Mouse (Mus musculus) thymus, adult 2 months (tissue): ENCODE measurements around the gene Maml3. TPM values are rescaled to one million over a fixed set of nuclear protein-coding genes. Genes with fewer than 3 reads are reported as not detected.

Experiments used
- DNase-seq: peaks from one replicate; pipeline ENCODE4 v3.0.0; 2021
- H3K27ac ChIP-seq: fragments of 200-500 bp; 2 replicates; pipeline ENCODE4 v1.5.1; 2012; ENCODE audit warnings: low read length, control low read depth; ENCODE audit not compliant: control insufficient read depth, insufficient read depth
- H3K27me3 ChIP-seq: fragments of 200-500 bp; 2 replicates; pipeline ENCODE4 v1.6.1; 2012; ENCODE audit warnings: mild to moderate bottlenecking, low read length, moderate library complexity, mixed read lengths; ENCODE audit not compliant: control insufficient read depth, insufficient read depth
- H3K36me3 ChIP-seq: fragments of 200-500 bp; 2 replicates; pipeline ENCODE4 v1.6.1; 2012; ENCODE audit warnings: mild to moderate bottlenecking, low read length, moderate library complexity; ENCODE audit not compliant: control insufficient read depth, insufficient read depth
- H3K4me1 ChIP-seq: fragments of 200-500 bp; replicated peaks from 2 replicates; pipeline ENCODE4 v1.6.1; 2012; ENCODE audit warnings: low read length; ENCODE audit not compliant: control insufficient read depth, insufficient read depth
- H3K4me3 ChIP-seq: fragments of 200-500 bp; 2 replicates; pipeline ENCODE4 v1.5.1; 2012; ENCODE audit warnings: mild to moderate bottlenecking, low read length, control low read depth, moderate library complexity; ENCODE audit not compliant: control insufficient read depth, insufficient read depth
- CTCF ChIP-seq: fragments of 200-500 bp; IDR thresholded peaks from 2 replicates; pipeline ENCODE4 v1.5.1; 2012; ENCODE audit warnings: mild to moderate bottlenecking, control low read depth, low read length, moderate library complexity, borderline replicate concordance; ENCODE audit not compliant: control insufficient read depth, poor library complexity, insufficient read depth; ENCODE audit errors: extremely low read depth
- POLR2A ChIP-seq: fragments of 200-500 bp; IDR thresholded peaks from 2 replicates; pipeline ENCODE4 v1.6.1; 2012; ENCODE audit warnings: mild to moderate bottlenecking, low read length, control low read depth, moderate library complexity; ENCODE audit not compliant: control insufficient read depth, poor library complexity, insufficient read depth; ENCODE audit errors: extremely low read depth
- WGBS: fragments of 180-500 bp; shearing (Covaris S2); methylation state at CpG from one replicate; pipeline ENCODE4 v1.1.7; 2018; 5-methylcytosine and 5-hydroxymethylcytosine counted together
- polyA plus RNA-seq: library from polyadenylated mRNA; depleted of rRNA; stranded (reverse); fragments of >200 nt; gene quantifications from 2 replicates; pipeline ENCODE4 v1.2.3, GENCODE M21; 2012

The Maml3 gene
- polyA plus RNA-seq, 1 experiment: 3.5 TPM

DNA sequence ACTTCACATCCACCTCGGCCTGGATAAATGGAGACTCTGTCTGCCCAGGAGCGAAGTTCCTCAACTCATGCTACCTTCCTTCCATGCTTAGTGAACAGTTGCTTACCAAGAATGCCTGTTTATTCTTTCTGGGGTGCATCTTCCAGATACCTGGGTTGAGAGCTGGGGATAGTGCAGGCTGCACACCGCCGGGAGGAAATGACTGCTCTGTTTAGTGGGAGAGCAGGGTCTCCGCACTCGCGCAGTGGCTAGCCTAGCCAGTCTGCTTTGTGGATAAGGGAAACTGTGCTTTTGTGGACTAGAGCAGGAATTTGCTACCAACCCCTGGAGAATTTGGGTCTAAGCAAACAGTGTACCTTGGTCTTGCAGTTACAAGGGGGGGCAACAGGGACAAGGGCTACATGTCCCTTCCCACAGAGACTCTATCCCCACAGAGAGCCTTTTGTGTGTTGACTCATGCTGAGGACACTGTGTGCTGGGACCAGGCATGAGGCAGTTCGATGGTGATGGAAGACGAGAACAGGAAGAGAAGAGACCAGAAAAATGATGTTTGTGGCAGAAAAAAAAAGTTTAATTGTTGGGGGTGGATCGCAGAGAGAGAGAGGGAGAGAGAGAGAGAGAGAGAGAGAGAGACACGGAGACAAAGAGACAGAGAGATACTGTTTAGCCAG, 442.9 kb downstream of the Maml3 start:
- TF ChIP-seq POLR2A: 0 out of 2 replicates have a peak, but pooled peaks have one; percentile 32
- TF ChIP-seq CTCF: no peak
- Histone ChIP-seq H3K27me3 (no peaks in the 10 kb centered on the region), H3K27ac (peak overlapping the region; percentile 79), H3K4me1 (peaks cover 29% of the 10 kb centered on the region), H3K36me3 (no peaks in the 10 kb centered on the region), H3K4me3 (peak overlapping the region; percentile 43)
- WGBS: 36% methylated on average over 11 of the region's 11 CpGs
- DNase-seq: peak; percentile 49

DNA sequence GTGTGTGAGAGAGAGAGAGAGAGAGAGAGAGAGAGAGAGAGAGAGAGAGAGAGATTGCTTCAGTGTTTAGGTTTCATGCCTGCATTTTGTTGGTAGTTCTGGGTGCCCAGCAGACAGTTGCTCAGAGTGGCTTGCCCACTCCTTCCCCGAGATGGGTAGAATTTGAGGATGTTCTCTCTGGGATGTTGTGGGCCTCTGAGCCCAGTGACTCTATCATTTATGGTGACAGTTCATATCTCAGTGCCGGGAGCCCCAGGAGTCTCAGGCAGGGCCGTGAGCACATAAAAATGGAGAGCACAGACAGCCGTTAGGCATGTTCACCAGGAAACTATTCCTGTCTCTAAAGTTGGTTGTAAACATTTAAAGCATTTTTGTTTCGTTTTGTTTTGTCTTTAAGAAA, 443.5 kb downstream of the Maml3 start:
- H3K36me3 ChIP-seq: no peaks in the 10 kb centered on the region
- DNase-seq: peak; percentile 9
- WGBS: 42% methylated on average over 5 of the region's 5 CpGs
- peak overlapping the region; percentile 88 for H3K27ac ChIP-seq
- peaks cover 32% of the 10 kb centered on the region for H3K4me1 ChIP-seq
- H3K4me3 ChIP-seq: peak overlapping the region; percentile 55
- no peaks in the 10 kb centered on the region for H3K27me3 ChIP-seq
- TF ChIP-seq CTCF (no peak), POLR2A (no peak)

DNA sequence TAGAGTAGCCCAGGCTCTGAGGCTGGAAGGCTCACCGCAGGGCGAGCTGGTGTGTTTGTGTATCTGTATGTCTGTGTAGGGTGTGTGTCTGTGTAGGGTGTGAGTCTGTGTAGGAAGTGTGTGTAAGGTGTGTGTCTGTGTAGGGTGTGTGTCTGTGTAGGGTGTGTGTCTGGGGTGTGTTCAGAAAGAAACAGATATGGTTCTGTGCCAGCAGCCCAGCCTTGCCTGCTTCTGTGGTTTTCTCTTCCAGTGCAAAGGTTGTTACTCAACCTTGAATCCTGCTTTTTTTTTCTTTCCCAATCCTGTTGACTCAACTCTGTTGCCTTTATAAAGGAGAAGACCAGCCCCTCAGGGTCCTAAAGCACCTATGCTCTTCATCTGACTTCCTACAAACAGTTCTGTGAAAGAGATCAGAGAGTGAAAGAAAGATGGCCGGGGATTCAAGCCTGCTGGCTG, 444.0 kb downstream of the Maml3 start:
- peak overlapping the region; percentile 55 for H3K4me3 ChIP-seq
- 68% methylated on average over 3 of the region's 3 CpGs for WGBS
- H3K27ac ChIP-seq: peak overlapping the region; percentile 88
- DNase-seq: peak; percentile 27
- H3K36me3 ChIP-seq: no peaks in the 10 kb centered on the region
- H3K27me3 ChIP-seq: no peaks in the 10 kb centered on the region
- peaks cover 37% of the 10 kb centered on the region for H3K4me1 ChIP-seq
- TF ChIP-seq CTCF (no peak), POLR2A (no peak)

DNA sequence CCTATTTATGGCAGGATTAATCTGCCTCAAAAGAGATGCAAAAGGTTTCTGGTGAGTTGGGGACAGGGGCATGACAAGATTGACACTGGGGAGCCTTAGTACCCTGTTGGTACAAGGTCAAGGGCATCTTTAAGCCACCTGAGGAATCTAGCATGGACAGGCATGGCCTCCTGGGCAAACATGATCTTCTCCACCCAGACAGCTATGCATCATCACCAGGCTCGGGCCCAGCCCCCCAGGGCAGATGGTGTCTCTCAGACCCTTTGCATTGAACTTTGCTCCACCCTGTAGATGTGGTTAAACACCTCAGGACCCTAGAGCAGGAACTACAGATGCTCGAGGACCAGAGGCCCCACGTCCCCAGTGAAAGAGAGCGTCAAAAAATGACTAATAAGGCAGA, 444.8 kb downstream of the Maml3 start, which contains the start of gene Mgst2:
Mgst2 (plus strand) TSS at position 301 of the 400 bp plus-strand sequence.
- 50% methylated on average over 4 of the region's 4 CpGs for WGBS
- Histone ChIP-seq H3K36me3 (no peaks in the 10 kb centered on the region), H3K27me3 (no peaks in the 10 kb centered on the region), H3K27ac (peak within 1 kb of the TSS; percentile 88), H3K4me1 (peaks cover 45% of the 10 kb centered on the region), H3K4me3 (peak within 1 kb of the TSS; percentile 55)
- TF ChIP-seq CTCF (no peak), POLR2A (no peak)
- DNase-seq: no peak

DNA sequence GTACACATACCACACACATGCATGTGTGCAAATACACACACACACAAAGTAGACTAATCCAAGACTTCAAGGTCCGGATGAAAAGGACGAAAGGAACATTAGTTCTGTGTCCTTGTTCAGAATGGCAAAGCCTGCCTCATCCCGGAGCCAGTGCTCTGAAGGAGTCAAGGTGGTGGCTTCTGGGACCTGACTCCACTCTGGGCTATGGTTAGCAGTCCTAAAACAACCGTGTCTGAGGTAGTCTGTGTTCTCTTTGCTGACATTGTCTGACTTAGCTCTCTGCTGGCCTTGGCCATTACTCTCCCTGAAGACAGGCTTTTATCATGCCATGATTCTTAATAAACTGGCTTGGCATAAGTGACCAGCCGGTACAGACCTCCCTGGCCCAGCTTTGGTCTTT, 445.5 kb downstream of the Maml3 start:
- H3K4me1 ChIP-seq: peaks cover 45% of the 10 kb centered on the region
- no peak overlapping the region for H3K4me3 ChIP-seq
- WGBS: 97% methylated on average over 5 of the region's 5 CpGs
- no peaks in the 10 kb centered on the region for H3K27me3 ChIP-seq
- TF ChIP-seq CTCF (no peak), POLR2A (no peak)
- no peak for DNase-seq
- H3K36me3 ChIP-seq: no peaks in the 10 kb centered on the region
- no peak overlapping the region for H3K27ac ChIP-seq

DNA sequence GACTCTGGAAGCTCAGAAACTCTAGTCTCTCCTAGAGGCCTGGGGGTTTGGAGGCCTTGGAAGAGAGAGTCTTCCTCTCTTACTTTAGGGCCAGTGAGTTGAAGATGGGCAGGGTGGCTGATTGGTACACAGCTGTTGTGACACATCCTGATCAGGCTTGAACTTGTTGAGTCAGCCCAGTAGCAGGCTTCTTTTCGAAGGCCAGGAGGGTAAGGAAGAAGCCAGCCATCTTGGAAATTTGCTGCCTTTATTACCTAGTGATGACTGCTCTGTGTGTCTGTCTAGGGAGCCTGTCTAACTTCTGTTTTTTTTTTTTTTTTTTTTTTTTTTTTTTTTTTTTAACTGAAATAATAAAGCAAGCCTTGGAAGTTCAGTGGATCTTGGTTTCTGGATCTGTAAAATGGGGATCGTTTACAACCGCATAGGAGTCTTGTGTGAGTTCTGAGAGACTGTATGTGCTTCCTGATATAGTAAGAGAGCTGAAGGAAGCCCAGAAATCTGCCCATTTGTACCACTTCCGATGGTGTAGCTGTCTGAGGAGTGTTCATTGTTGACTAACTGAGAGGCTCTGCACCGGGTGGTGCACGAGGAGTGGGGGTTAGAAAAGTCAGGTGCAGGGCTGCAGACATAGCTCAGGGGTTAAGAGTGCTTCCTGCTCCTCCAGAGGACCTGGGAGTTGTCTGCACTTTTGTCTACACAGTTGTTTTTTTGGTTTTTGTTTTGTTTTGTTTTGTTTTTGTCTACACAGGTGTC, 450.4 kb downstream of the Maml3 start:
- no peaks in the 10 kb centered on the region for H3K27me3 ChIP-seq
- DNase-seq: peak; percentile 79
- H3K36me3 ChIP-seq: no peaks in the 10 kb centered on the region
- no peak for TF ChIP-seq CTCF
- no peak for TF ChIP-seq POLR2A
- peaks cover 34% of the 10 kb centered on the region for H3K4me1 ChIP-seq
- no peak overlapping the region for H3K4me3 ChIP-seq
- peak overlapping the region; percentile 97 for H3K27ac ChIP-seq
- 10% methylated on average over 6 of the region's 6 CpGs for WGBS
